Mouse (Mus musculus) liver, adult 2 months (tissue): Measurements from ENCODE around the gene Fank1.

Experiments used
- CTCF ChIP-seq: fragments of 200-500 bp; IDR thresholded peaks from 2 replicates; pipeline ENCODE4 v1.5.1; 2011; ENCODE audit warnings: low read depth, low read length, control low read depth
- POLR2A ChIP-seq: fragments of 200-500 bp; IDR thresholded peaks from 2 replicates; pipeline ENCODE4 v1.6.1; 2011; ENCODE audit warnings: low read length, control low read depth; ENCODE audit not compliant: insufficient read depth; ENCODE audit errors: extremely low read depth

GRCm38 (mm10) chr7:133729351-133729750, 47.3 kb upstream of the Fank1 start:
- no peak for TF ChIP-seq CTCF
- TF ChIP-seq POLR2A, result no peak
